Mouse (Mus musculus) cerebellum, adult 2 months (tissue): ENCODE data around the gene Pcgf2.
"Not testable (repeated sequence)": the region's sequence is repeated elsewhere in the genome, so short reads cannot be mapped to it uniquely, and the experiment has no call there.

Experiments
- CTCF ChIP-seq: fragments of 200-500 bp; IDR thresholded peaks from 2 replicates; pipeline ENCODE4 v1.5.1; 2011; ENCODE audit warnings: low read depth, mild to moderate bottlenecking, control low read depth, low read length, moderate library complexity, borderline replicate concordance; ENCODE audit not compliant: insufficient read depth
- POLR2A ChIP-seq: fragments of 200-500 bp; IDR thresholded peaks from 2 replicates; pipeline ENCODE4 v1.6.1; 2011; ENCODE audit warnings: low read length, control low read depth, borderline replicate concordance; ENCODE audit not compliant: insufficient read depth

DNA sequence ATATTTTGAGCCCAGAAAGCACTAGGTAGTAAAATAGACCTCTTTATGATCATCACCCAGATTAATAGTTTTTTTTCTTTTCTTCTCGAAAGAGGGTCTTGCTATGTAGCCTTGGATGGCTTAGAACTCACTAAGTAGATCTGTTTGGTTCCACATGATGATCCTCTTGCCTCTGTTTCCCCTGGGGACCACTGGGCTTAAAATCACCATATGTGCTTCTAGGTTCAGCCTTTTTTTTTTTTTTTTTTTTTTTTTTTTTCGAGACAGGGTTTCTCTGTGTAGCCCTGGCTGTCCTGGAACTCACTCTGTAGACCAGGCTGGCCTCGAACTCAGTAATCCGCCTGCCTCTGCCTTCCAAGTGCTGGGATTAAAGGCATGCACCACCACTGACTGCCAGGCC is 51.8 kb downstream of the Pcgf2 start:
- not testable (repeated sequence) for TF ChIP-seq CTCF, POLR2A
